Mouse (Mus musculus) intestine, postnatal 0 days (tissue): Measurements from ENCODE around the gene Ndnf. TPM values are rescaled to one million over a fixed set of nuclear protein-coding genes. Genes with fewer than 3 reads are reported as not detected.

Experiments used
- ATAC-seq: fragments of 200-750 bp; cut with Nextera tagmentation; 2 replicates; pipeline ENCODE4 v1.8.0; 2017; ENCODE audit warnings: mild to moderate bottlenecking, moderate TSS enrichment, moderate library complexity
- H3K27ac ChIP-seq: fragments of 300-500 bp; sonication (generic); 2 replicates; pipeline ENCODE4 v1.5.1; 2014; ENCODE audit warnings: mild to moderate bottlenecking, low read depth, low read length, moderate library complexity
- H3K27me3 ChIP-seq: fragments of 300-500 bp; sonication (generic); replicated peaks from 2 replicates; pipeline ENCODE4 v1.6.1; 2014; ENCODE audit warnings: low read length, mixed read lengths; ENCODE audit not compliant: control insufficient read depth, insufficient read depth
- H3K36me3 ChIP-seq: fragments of 300-500 bp; sonication (generic); 2 replicates; pipeline ENCODE4 v1.6.1; 2014; ENCODE audit warnings: mild to moderate bottlenecking, moderate library complexity; ENCODE audit not compliant: control insufficient read depth, insufficient read depth
- H3K4me1 ChIP-seq: fragments of 300-500 bp; sonication (generic); replicated peaks from 2 replicates; pipeline ENCODE4 v1.6.1; 2014; ENCODE audit warnings: antibody characterized with exemption, low read length, mixed read lengths; ENCODE audit not compliant: control insufficient read depth, insufficient read depth
- H3K4me2 ChIP-seq: fragments of 300-500 bp; sonication (generic); replicated peaks from 2 replicates; pipeline ENCODE4 v1.6.1; 2014; ENCODE audit warnings: low read depth, mild to moderate bottlenecking, moderate library complexity
- H3K4me3 ChIP-seq: fragments of 300-500 bp; sonication (generic); 2 replicates; pipeline ENCODE4 v1.5.1; 2014; ENCODE audit warnings: low read depth, low read length
- H3K9ac ChIP-seq: fragments of 300-500 bp; sonication (generic); 2 replicates; pipeline ENCODE4 v1.6.1; 2014; ENCODE audit warnings: mild to moderate bottlenecking, low read depth, low read length
- H3K9me3 ChIP-seq: fragments of 300-500 bp; sonication (generic); 2 replicates; pipeline ENCODE4 v1.6.1; 2016; ENCODE audit warnings: mixed run types; ENCODE audit not compliant: control insufficient read depth
- CTCF ChIP-seq: sonication (generic); IDR thresholded peaks from 2 replicates; pipeline ENCODE4 v1.5.1; 2016; ENCODE audit warnings: low read depth, mild to moderate bottlenecking, control low read depth, antibody characterized with exemption, moderate library complexity
- WGBS: fragments of 180-500 bp; shearing (Covaris S2); extraction: QIAGEN DNeasy Blood & Tissue Kit; methylation state at CpG from one replicate; pipeline ENCODE4 v1.1.7; 2014; 5-methylcytosine and 5-hydroxymethylcytosine counted together
- polyA plus RNA-seq: library from polyadenylated mRNA; unstranded; fragments of >200 nt; fragmentation: Nextera tagmentation; extraction: Ambion mirVana; gene quantifications from 2 replicates; pipeline ENCODE4 v1.2.1, GENCODE M21; 2015

The Ndnf gene
- 0.51 and 0.67 TPM in 2 replicates for polyA plus RNA-seq

- Histone ChIP-seq H3K36me3 (no peaks in the 10 kb centered on the region), H3K4me2 (peak within 1 kb of the TSS; percentile 99), H3K27ac (no peak within 1 kb of the TSS), H3K4me3 (peak within 1 kb of the TSS; percentile 44), H3K9me3 (no peaks in the 10 kb centered on the region), H3K27me3 (peaks cover 26% of the 10 kb centered on the region), H3K9ac (peak within 1 kb of the TSS; percentile 7), H3K4me1 (no peaks in the 10 kb centered on the region)
- ATAC-seq = peak; percentile 86
- TF ChIP-seq CTCF = no peak
- 0% methylated on average over 27 of the region's 45 CpGs for WGBS
Measured at GRCm38 (mm10) chr6:65671451-65671850, at the start of gene Ndnf. Ndnf (plus strand) TSS chr6:65671590.

GRCm38 (mm10) chr6:65623016-65623715 is 48.2 kb upstream of the Ndnf start:
- no peak overlapping the region for H3K9ac ChIP-seq
- H3K27ac ChIP-seq = no peak overlapping the region
- 0 out of 2 replicates have a peak, but pooled peaks cover 5% of the 10 kb centered on the region for H3K4me1 ChIP-seq
- H3K9me3 ChIP-seq = no peaks in the 10 kb centered on the region
- no peak for TF ChIP-seq CTCF
- H3K36me3 ChIP-seq = no peaks in the 10 kb centered on the region
- ATAC-seq = no peak
- H3K27me3 ChIP-seq = no peaks in the 10 kb centered on the region
- H3K4me2 ChIP-seq = no peak overlapping the region
- no peak overlapping the region for H3K4me3 ChIP-seq
- WGBS = 74% methylated on average over 3 of the region's 3 CpGs

- TF ChIP-seq CTCF = no peak
- H3K9me3 ChIP-seq = no peaks in the 10 kb centered on the region
- no peak overlapping the region for H3K4me2 ChIP-seq
- no peak for ATAC-seq
- no peak overlapping the region for H3K9ac ChIP-seq
- H3K4me1 ChIP-seq = no peaks in the 10 kb centered on the region
- no peak overlapping the region for H3K4me3 ChIP-seq
- H3K36me3 ChIP-seq = no peaks in the 10 kb centered on the region
- H3K27me3 ChIP-seq = no peaks in the 10 kb centered on the region
- WGBS = 42% methylated on average over 2 of the region's 2 CpGs
- no peak overlapping the region for H3K27ac ChIP-seq
Measured at GRCm38 (mm10) chr6:65630578-65630977, 40.8 kb upstream of the Ndnf start.

- no peaks in the 10 kb centered on the region for H3K4me1 ChIP-seq
- H3K36me3 ChIP-seq = no peaks in the 10 kb centered on the region
- H3K27me3 ChIP-seq = no peaks in the 10 kb centered on the region
- no peak overlapping the region for H3K4me3 ChIP-seq
- H3K9ac ChIP-seq = no peak overlapping the region
- 72% methylated on average over 5 of the region's 5 CpGs for WGBS
- TF ChIP-seq CTCF = no peak
- no peaks in the 10 kb centered on the region for H3K9me3 ChIP-seq
- no peak overlapping the region for H3K4me2 ChIP-seq
- no peak for ATAC-seq
- no peak overlapping the region for H3K27ac ChIP-seq
Measured at GRCm38 (mm10) chr6:65632184-65632583, 39.2 kb upstream of the Ndnf start.

GRCm38 (mm10) chr6:65642431-65642830 is 29.0 kb upstream of the Ndnf start:
- Histone ChIP-seq H3K4me2 (no peak overlapping the region), H3K4me3 (no peak overlapping the region)
- no peak for ATAC-seq

GRCm38 (mm10) chr6:65644110-65644509 is 27.3 kb upstream of the Ndnf start:
- no peak overlapping the region for H3K9ac ChIP-seq
- H3K4me3 ChIP-seq = no peak overlapping the region
- ATAC-seq = no peak
- H3K9me3 ChIP-seq = no peaks in the 10 kb centered on the region
- H3K27ac ChIP-seq = no peak overlapping the region
- no peaks in the 10 kb centered on the region for H3K36me3 ChIP-seq
- no peak for TF ChIP-seq CTCF
- H3K4me1 ChIP-seq = no peaks in the 10 kb centered on the region
- no peaks in the 10 kb centered on the region for H3K27me3 ChIP-seq
- no peak overlapping the region for H3K4me2 ChIP-seq
- WGBS = 68% methylated on average over 4 of the region's 4 CpGs

More at GRCm38 (mm10) chr6:65642431-65642830, 29.0 kb upstream of the Ndnf start:
- Histone ChIP-seq H3K36me3 (no peaks in the 10 kb centered on the region), H3K9me3 (peaks cover 6% of the 10 kb centered on the region; the same call in 1 of the 2 replicates), H3K27ac (no peak overlapping the region), H3K4me1 (no peaks in the 10 kb centered on the region), H3K27me3 (no peaks in the 10 kb centered on the region), H3K9ac (no peak overlapping the region)
- TF ChIP-seq CTCF = no peak
